Mouse (Mus musculus) cerebellum, adult 11 months (tissue): Measurements from ENCODE around the gene Rfx3.
A peak's percentile ranks its signal among the peaks of the same experiment; 100 is the strongest.

Source experiments
- DNase-seq: peaks from one replicate; pipeline ENCODE4 v3.0.0; 2022

The Rfx3 gene

GRCm38 (mm10) chr19:28010471-28011395 is at the start of gene Rfx3:
Gene Rfx3 (minus strand): TSS chr19:28011166.
- DNase-seq = peak; percentile 43

GRCm38 (mm10) chr19:28052058-28052457 is 41.1 kb upstream of the Rfx3 start:
- no peak for DNase-seq

GRCm38 (mm10) chr19:28051571-28051970 is 40.6 kb upstream of the Rfx3 start:
- DNase-seq = no peak

GRCm38 (mm10) chr19:28049280-28049679 is 38.3 kb upstream of the Rfx3 start:
- DNase-seq = no peak

GRCm38 (mm10) chr19:28046806-28047205 is 35.8 kb upstream of the Rfx3 start:
- DNase-seq = no peak

- no peak for DNase-seq
Observed at GRCm38 (mm10) chr19:28044950-28045349, 34.0 kb upstream of the Rfx3 start.

GRCm38 (mm10) chr19:28011718-28012499 is 943 bp upstream of the Rfx3 start:
- DNase-seq = peak; percentile 82

GRCm38 (mm10) chr19:28011396-28011717 is 391 bp upstream of the Rfx3 start:
- DNase-seq = peak; percentile 94

GRCm38 (mm10) chr19:28009587-28010281 is 1.2 kb downstream of the Rfx3 start:
- peak; percentile 14 for DNase-seq

GRCm38 (mm10) chr19:28004190-28004589 is 6.8 kb downstream of the Rfx3 start:
- no peak for DNase-seq

- DNase-seq = no peak
Observed at GRCm38 (mm10) chr19:28003474-28003873, 7.5 kb downstream of the Rfx3 start.

- no peak for DNase-seq
Observed at GRCm38 (mm10) chr19:28002708-28003107, 8.3 kb downstream of the Rfx3 start.

- no peak for DNase-seq
Observed at GRCm38 (mm10) chr19:27992800-27993199, 18.2 kb downstream of the Rfx3 start.

GRCm38 (mm10) chr19:27988746-27989145 is 22.2 kb downstream of the Rfx3 start:
- no peak for DNase-seq

GRCm38 (mm10) chr19:27967590-27967989 is 43.4 kb downstream of the Rfx3 start:
- no peak for DNase-seq

- DNase-seq = no peak
Observed at GRCm38 (mm10) chr19:27961271-27961670, 49.7 kb downstream of the Rfx3 start.

GRCm38 (mm10) chr19:27935453-27935852 is 75.5 kb downstream of the Rfx3 start:
- no peak for DNase-seq

GRCm38 (mm10) chr19:27931136-27931535 is 79.8 kb downstream of the Rfx3 start:
- DNase-seq = no peak

GRCm38 (mm10) chr19:27926378-27926777 is 84.6 kb downstream of the Rfx3 start:
- no peak for DNase-seq

GRCm38 (mm10) chr19:27919040-27919439 is 91.9 kb downstream of the Rfx3 start:
- DNase-seq = no peak

GRCm38 (mm10) chr19:27916446-27916845 is 94.5 kb downstream of the Rfx3 start:
- DNase-seq = no peak

GRCm38 (mm10) chr19:27906976-27907375 is 104.0 kb downstream of the Rfx3 start:
- DNase-seq = no peak

GRCm38 (mm10) chr19:27905976-27906375 is 105.0 kb downstream of the Rfx3 start:
- DNase-seq = no peak
